ENCODE assay signal across 10 mouse cellular contexts in the genomic region with DNA sequence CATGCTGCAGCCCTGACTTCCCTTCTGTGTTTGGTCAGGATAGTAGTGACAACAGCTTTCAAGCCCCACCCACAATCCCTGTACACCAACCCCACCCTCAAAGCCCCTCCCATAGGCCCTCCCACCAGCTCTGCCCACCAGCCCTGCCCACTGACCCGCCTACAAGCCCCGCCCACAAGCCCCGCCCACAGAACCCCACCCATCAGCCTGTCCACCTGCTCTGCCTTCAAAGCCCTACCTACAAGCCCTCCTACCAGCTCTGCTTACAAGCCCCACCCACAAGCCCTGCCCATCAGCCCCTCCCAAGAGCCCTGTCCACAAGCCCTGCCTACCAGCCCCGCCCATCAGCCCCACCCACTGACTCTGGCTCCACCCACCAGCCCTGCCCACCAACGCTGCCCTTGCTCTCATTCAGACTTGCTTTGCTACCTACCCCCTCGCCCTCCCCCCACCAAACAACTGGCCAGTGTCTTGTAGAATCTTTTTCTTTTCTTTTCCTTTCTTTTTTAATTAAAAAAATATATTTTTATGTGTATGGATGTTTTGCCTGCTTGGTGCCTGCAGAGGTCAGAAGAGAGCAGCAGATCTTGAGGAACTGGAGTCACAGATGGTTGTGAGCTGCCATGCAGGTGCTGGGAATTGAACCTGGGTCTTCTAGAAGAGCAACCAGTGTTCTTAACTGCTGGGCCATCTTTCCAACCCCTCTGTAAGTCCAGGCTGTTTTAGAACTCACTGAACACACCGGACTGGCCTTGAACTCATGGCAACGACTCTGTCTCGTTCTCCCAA. TPM values are rescaled to one million over a fixed set of nuclear protein-coding genes. Genes with fewer than 3 reads are reported as not detected.
DNase-seq lines count a peak whose midpoint lies in the region; ATAC-seq and TF ChIP-seq lines count a peak whose summit lies in the region.
"Had no signal": no experiment of that assay in that cellular context is flagged by ENCODE, and none has a peak within 500 bp of the region (broad histone marks: within the 10 kb centered on the region; RNA-seq: fewer than 3 reads in every experiment).

No protein-coding gene starts in this region.

- peaks cover 66% of the 10 kb centered on the region for H3K4me1 ChIP-seq in kidney, embryonic 15.5 days
- H3K4me1 ChIP-seq in ES-E14 (ENCODE audit: control insufficient read depth in 2 of 2, insufficient read depth in 2 of 2, low read length in 2 of 2, poor library complexity in 1 of 2), result peaks cover 10 to 19% of the 10 kb centered on the region in 2 experiments; a peak in 3 of 4 replicates
- H3K4me1 ChIP-seq in embryonic facial prominence, embryonic 15.5 days, result peaks cover 83% of the 10 kb centered on the region
- peaks cover 2% of the 10 kb centered on the region; the same call in 1 of the 2 replicates for H3K4me1 ChIP-seq in liver, postnatal 0 days (ENCODE audit: insufficient read depth)

- 68% methylated on average over 9 of the region's 9 CpGs for WGBS in kidney, embryonic 15.5 days
- WGBS in embryonic facial prominence, embryonic 15.5 days, result 55% methylated on average over 9 of the region's 9 CpGs
- WGBS in liver, postnatal 0 days (ENCODE audit: insufficient replicate concordance), result 65% methylated on average over 8 of the region's 9 CpGs

- no peaks in the 10 kb centered on the region for H3K27me3 ChIP-seq in kidney, embryonic 15.5 days
- H3K27me3 ChIP-seq in embryonic facial prominence, embryonic 15.5 days, result no peaks in the 10 kb centered on the region
- no peaks in the 10 kb centered on the region for H3K27me3 ChIP-seq in liver, postnatal 0 days (ENCODE audit: insufficient read depth, low read length)

- ATAC-seq in kidney, embryonic 15.5 days (replicated peaks; ENCODE audit: low FRiP score), result no peak; the same call in 1 of the 2 replicates
- ATAC-seq in embryonic facial prominence, embryonic 15.5 days (ENCODE audit: insufficient number of reproducible peaks, low FRiP score, low TSS enrichment, low read depth), result no peak
- peak; percentile 82 for ATAC-seq in liver, postnatal 0 days

- no peak for TF ChIP-seq EP300 in liver, postnatal 0 days (IDR thresholded peaks at IDR 0.05; ENCODE audit: low read depth)

- in situ Hi-C loops in ES-E14 (cut with MboI; ENCODE audit: low sequenced_read_pairs in 2 of 2, unreplicated experiment in 2 of 2), result no loop called here

- H3K4me3 ChIP-seq in kidney, embryonic 15.5 days (replicated peaks), result no peak overlapping the region
- H3K4me3 ChIP-seq in ES-E14 (ENCODE audit: insufficient read depth in 1 of 2, low read depth in 1 of 2, low read length in 2 of 2, poor library complexity in 1 of 2, severe bottlenecking in 1 of 2), result no peak overlapping the region
- H3K4me3 ChIP-seq in embryonic facial prominence, embryonic 15.5 days (replicated peaks), result no peak overlapping the region
- no peak overlapping the region for H3K4me3 ChIP-seq in liver, postnatal 0 days (ENCODE audit: low read depth, low read length)

- H3K9me3 ChIP-seq in kidney, embryonic 15.5 days (replicated peaks), result 0 out of 2 replicates have a peak, but pooled peaks cover 3% of the 10 kb centered on the region
- H3K9me3 ChIP-seq in ES-E14 (ENCODE audit: control insufficient read depth, insufficient read depth, low read depth, low read length), result no peaks in the 10 kb centered on the region
- no peaks in the 10 kb centered on the region for H3K9me3 ChIP-seq in embryonic facial prominence, embryonic 15.5 days (replicated peaks)
- H3K9me3 ChIP-seq in liver, postnatal 0 days (ENCODE audit: low read length), result no peaks in the 10 kb centered on the region; the same call in 1 of the 2 replicates

- H3K27ac ChIP-seq in kidney, embryonic 15.5 days, result peak overlapping the region; percentile 67; the same call in 1 of the 2 replicates
- no peak overlapping the region for H3K27ac ChIP-seq in ES-E14 (ENCODE audit: insufficient read depth, low read depth, low read length, poor library complexity, severe bottlenecking)
- peak overlapping the region; percentile 79 for H3K27ac ChIP-seq in embryonic facial prominence, embryonic 15.5 days (replicated peaks)
- H3K27ac ChIP-seq in liver, postnatal 0 days (ENCODE audit: low read depth), result no peak overlapping the region

- DNase-seq in kidney, postnatal 14 days, result no peak
- no peak for DNase-seq in ES-E14 (ENCODE audit: low read depth, low spot score)
- DNase-seq in liver, postnatal 0 days, result peak; percentile 69
- no peak for DNase-seq in cerebellum, adult 9-10 months
- DNase-seq in layer of hippocampus, adult 9-10 months (ENCODE audit: low spot score), result no peak
- no peak for DNase-seq in T-cell, adult 2 months (ENCODE audit: low spot score)
- DNase-seq: cerebellum, postnatal 25 days; right cerebral cortex, postnatal 14 days had no signal

- H3K36me3 ChIP-seq in kidney, embryonic 15.5 days, result no peaks in the 10 kb centered on the region
- no peaks in the 10 kb centered on the region for H3K36me3 ChIP-seq in ES-E14 (ENCODE audit: control insufficient read depth, insufficient read depth, low read length, poor library complexity, severe bottlenecking)
- no peaks in the 10 kb centered on the region for H3K36me3 ChIP-seq in embryonic facial prominence, embryonic 15.5 days
- no peaks in the 10 kb centered on the region for H3K36me3 ChIP-seq in liver, postnatal 0 days (replicated peaks; ENCODE audit: insufficient read depth, low read length)

- H3K4me2 ChIP-seq in kidney, embryonic 15.5 days, result no peak overlapping the region
- H3K4me2 ChIP-seq in embryonic facial prominence, embryonic 15.5 days (replicated peaks), result no peak overlapping the region
- H3K4me2 ChIP-seq in liver, postnatal 0 days (ENCODE audit: low read depth, low read length), result no peak overlapping the region

- no peak for TF ChIP-seq CTCF in liver, postnatal 0 days (IDR thresholded peaks at IDR 0.05; ENCODE audit: low read depth)

- no peak overlapping the region for H3K9ac ChIP-seq in kidney, embryonic 15.5 days
- no peak overlapping the region for H3K9ac ChIP-seq in ES-E14 (ENCODE audit: insufficient read depth, low read depth, low read length, poor library complexity, severe bottlenecking)
- no peak overlapping the region for H3K9ac ChIP-seq in embryonic facial prominence, embryonic 15.5 days
- no peak overlapping the region for H3K9ac ChIP-seq in liver, postnatal 0 days (replicated peaks)

TF ChIP-seq in ES-E14, 5 proteins besides CTCF, POLR2A, EP300 and RAD21:
- TF ChIP-seq CHD2 (IDR thresholded peaks at IDR 0.05; ENCODE audit: low read depth, low read length), result no peak
- TF ChIP-seq ZNF384 (IDR thresholded peaks at IDR 0.05; ENCODE audit: low read depth, low read length), result no peak
- TF ChIP-seq ZC3H11A (IDR thresholded peaks at IDR 0.05; ENCODE audit: borderline replicate concordance, low read depth, low read length), result peak; percentile 20; the same call in 1 of the 2 replicates
- no peak for TF ChIP-seq HCFC1 (IDR thresholded peaks at IDR 0.05; ENCODE audit: borderline replicate concordance, insufficient read depth, low read length)
- TF ChIP-seq MAFK (IDR thresholded peaks at IDR 0.05; ENCODE audit: insufficient read depth, low read depth, low read length), result no peak

RNA-seq across cellular contexts. Expression of a gene that starts 24.1 kb away (rescaled TPM):
- polyA plus RNA-seq in kidney, embryonic 15.5 days (2015; fragmentation: Nextera tagmentation; extraction: Ambion mirVana), result 13.7 and 15.4 TPM in 2 replicates
- 2.3 and 2.8 TPM in 2 replicates for total RNA-seq in ES-E14 (2012; rRNA removed)
- polyA plus RNA-seq in embryonic facial prominence, embryonic 15.5 days (2015; fragmentation: Nextera tagmentation; extraction: Ambion mirVana), result 9.5 and 9.6 TPM in 2 replicates
- polyA plus RNA-seq in liver, postnatal 0 days (2015; fragmentation: Nextera tagmentation; extraction: Ambion mirVana), result 0.76 and 1.1 TPM in 2 replicates

Comparison
In these comparisons a context has a peak if more than half of its experiments do, and no peak if none do; other contexts are left out.
1. H3K27ac ChIP-seq: peak in kidney, embryonic 15.5 days (single experiment) and embryonic facial prominence, embryonic 15.5 days (single experiment); none in ES-E14 (single experiment) and liver, postnatal 0 days (single experiment).